Mouse (Mus musculus) thymus, postnatal 10 days (tissue): ENCODE measurements around the gene Kif3b.
"Not testable (repeated sequence)": the region's sequence is repeated elsewhere in the genome, so short reads cannot be mapped to it uniquely, and the experiment has no call there.

Source experiments
- DNase-seq, 2 experiments: peaks; one replicate each; pipeline ENCODE4 v3.0.0; 2021; ENCODE audit warnings: low spot score in 2 of 2

Kif3b gene

GRCm38 (mm10) chr2:153345454-153346220 is 54.4 kb downstream of the Kif3b start, which contains the start of gene Asxl1:
Gene Asxl1 (plus strand): TSS chr2:153345829.
- DNase-seq, result peak; percentile 93 to 97

DNA sequence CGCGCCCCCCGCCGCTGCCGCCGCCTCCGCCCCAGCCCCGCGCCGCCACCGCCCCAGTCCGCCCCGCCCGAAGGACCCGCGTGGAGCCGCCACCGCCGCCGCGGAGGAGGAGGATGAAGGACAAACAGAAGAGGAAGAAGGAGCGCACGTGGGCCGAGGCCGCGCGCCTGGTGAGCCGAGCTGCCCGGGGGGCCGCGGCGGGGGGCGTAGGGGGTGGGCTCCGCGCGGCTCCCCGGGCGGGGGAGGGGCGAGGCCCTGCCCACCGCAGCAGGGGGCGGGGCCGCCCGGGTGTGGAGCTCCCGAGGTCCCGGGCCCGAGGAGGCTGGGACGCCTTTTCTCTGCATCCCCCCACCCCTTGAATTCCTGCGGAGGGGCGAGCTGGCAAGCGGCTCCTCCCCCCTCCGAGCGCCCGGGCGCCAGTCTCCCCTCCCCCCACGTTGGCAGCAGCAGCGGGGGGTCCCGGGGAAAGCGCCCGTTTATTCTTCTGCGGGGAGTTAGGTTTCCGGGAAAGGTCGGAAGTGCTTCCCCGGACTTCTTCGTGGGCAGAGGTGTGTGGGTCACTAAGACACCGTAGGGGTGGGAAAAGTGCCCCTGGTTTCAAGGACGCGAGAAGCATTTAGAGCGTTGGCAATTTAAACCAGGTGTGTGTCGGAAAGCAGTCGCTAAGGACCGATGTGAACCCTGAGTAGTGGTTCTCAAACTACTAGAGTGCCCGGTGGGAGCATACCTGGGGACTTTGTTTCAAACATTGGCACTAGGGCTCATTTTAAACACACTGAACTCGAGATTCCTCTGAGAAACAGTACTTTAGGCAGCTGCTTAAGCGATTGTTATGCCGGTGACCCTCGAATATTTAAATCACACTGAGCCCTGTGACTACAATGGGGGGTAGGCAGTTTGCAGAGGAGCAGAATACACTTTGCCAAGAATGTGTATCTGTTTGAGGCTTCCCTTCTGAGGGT is 55.3 kb downstream of the Kif3b start:
- peak; percentile 67 to 70 for DNase-seq

DNA sequence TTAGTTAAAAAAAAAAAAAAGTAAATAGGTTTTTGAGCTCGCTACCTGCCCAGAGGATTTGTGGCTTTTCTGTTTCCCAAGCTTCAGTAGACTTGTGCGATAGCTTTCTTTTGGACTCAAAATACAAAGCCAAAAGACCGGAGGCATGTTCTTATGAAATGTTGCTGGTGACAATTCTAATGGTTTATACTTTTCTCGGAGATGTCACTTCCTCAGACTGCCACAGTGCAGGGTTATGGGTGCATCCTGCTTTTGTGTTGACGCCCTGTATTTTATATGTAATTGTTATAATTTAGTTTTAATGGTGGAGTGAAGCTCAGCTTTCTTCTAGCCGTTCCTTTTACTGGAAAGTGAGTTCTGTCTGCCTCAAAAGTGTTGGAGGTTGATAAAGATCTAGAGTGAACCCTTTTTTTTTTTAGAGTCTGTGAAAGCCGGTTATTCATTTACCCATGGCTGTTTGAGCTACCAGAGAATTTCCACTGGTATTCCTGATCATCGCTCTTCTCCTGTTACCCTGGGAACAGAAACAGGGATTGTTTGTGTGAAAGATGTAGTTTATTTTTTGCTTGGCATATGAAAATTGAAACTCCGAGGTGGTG is 56.1 kb downstream of the Kif3b start:
- DNase-seq, result no peak

DNA sequence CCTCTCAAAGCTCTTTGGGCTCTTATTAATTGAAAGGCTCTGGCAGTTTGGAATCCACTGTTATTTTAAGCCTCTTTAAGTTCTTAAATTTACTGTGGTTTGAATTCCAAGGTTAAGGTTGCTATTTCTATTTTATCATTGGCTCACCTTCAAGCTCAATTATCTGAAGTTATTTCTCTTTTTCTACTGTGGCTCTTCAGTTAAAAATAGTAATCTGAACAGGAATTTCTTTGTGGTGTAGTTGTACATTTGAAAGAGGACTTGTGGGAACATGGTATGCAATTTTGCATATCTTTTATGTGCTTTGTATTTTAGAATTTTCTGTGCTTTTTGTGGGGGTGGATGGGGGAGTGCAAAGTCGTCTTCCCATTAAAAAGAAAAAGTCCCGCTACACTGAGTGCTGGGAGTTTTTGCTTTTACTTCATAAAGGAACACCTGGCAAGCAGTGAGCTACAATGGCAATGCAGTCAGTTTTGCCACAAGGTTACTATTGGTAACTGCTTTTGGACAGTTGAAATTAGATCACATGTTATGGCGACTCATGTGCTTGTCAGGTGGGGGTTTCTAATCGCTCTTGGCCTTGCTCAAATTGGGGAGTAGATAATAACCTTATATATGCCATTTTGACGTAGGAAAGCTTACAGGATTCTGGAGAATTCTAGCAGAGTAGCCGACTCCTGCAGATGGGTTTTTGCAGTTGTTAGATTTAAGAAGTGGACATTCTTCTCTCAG is 57.1 kb downstream of the Kif3b start:
- DNase-seq, result no peak

GRCm38 (mm10) chr2:153350552-153351181 is 59.5 kb downstream of the Kif3b start:
- no peak for DNase-seq

- DNase-seq, result no peak
These were observed 63.4 kb downstream of the Kif3b start for GRCm38 (mm10) chr2:153354648-153355047.

- DNase-seq, result no peak
These were observed 65.6 kb downstream of the Kif3b start for GRCm38 (mm10) chr2:153356784-153357183.

DNA sequence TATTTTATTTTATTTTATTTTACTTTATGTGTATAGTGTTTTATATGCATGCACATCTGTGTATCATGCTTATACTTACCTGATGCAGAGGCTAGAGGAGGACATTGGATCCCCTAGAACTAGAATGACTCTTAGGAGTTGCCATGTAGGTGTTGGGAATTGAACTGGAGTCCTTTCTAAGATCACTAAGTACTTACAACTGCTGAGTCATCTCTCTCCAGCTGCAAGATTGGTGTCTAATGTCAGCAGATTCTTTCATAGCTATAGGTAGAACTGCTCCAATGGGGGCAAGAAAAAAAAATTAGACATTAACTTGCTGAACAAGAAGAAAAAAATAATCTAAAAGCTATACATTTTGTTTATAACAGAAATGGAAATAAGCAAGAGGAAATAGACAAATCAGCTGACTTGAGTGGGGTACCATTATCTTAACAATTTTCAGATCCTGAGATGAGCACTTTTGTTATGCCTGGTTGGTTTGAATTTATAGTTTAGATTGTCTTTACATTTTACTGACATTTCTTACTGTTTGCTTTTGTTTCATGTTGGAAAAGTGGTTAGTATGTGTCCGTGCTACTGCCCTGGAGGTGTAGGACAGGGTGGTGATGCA is 70.0 kb downstream of the Kif3b start:
- DNase-seq, result no peak

DNA sequence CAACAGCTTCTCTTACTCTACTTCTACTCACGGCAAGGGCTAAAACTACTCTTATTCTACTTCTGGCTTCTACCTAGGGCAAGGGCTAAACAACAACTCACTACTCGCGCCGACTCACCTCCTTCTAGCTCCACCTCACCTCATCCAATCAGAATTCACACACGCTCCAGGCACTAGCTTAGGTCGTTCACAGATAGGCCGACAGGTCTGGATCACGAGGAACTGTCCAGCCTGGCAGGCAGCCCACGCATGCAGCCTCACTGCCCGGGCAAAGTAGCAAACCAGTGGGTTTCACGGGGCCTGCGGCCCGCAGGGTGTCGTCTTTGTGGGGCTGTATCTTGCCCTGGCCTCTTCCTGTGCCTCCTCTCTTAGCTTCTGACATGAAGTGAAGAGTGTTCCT is 73.3 kb downstream of the Kif3b start:
- not testable (repeated sequence) for DNase-seq

DNA sequence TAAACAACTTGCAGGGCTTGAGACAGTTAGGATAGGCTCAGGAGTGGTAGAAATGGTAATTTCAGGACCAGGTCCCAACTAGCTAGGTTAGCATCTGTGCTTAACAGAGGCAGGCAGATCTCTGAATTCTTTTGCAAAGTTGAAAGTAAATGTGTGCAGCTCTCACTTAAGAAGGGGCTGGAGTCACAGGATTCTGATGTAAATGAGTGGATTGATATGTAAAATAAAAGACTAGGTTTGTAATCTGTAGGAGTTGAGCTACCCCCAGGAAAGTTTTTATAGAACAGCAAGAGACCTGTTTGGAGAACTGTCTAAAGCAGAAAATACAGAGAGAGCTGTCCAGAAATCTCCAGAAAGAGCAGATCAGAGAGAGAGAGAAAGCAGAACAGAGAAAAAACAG is 79.7 kb downstream of the Kif3b start:
- no peak for DNase-seq

GRCm38 (mm10) chr2:153375380-153375779 is 84.2 kb downstream of the Kif3b start:
- no peak for DNase-seq

GRCm38 (mm10) chr2:153380479-153380878 is 89.3 kb downstream of the Kif3b start:
- DNase-seq, result no peak
